Mouse (Mus musculus) CH12.LX (cell line): ENCODE measurements around the gene Sft2d1. TPM values are rescaled to one million over a fixed set of nuclear protein-coding genes. Genes with fewer than 3 reads are reported as not detected.

ENCODE experiments used
- DNase-seq: peaks from one replicate; pipeline ENCODE4 v3.0.0-alpha.2; 2013; ENCODE audit errors: extremely low read depth
- H3K27ac ChIP-seq: 2 replicates; pipeline ENCODE4 v1.5.1; 2012; ENCODE audit warnings: low read depth, mild to moderate bottlenecking, control low read depth, moderate library complexity; ENCODE audit not compliant: insufficient read depth
- H3K27me3 ChIP-seq: replicated peaks from 2 replicates; pipeline ENCODE3; 2012; ENCODE audit warnings: inconsistent platforms
- H3K36me3 ChIP-seq, 2 experiments: replicated peaks in 1 of 2; 2 replicates each; pipeline versions ENCODE3 to v1.6.1; 2012; ENCODE audit warnings: inconsistent platforms in 1 of 2, low read length in 1 of 2, mild to moderate bottlenecking in 1 of 2, mixed read lengths in 1 of 2, moderate library complexity in 1 of 2; ENCODE audit not compliant: control insufficient read depth in 1 of 2, insufficient read depth in 1 of 2
- H3K4me1 ChIP-seq, 2 experiments: 2 replicates each; pipeline ENCODE4 v1.6.1; 2012; ENCODE audit warnings: inconsistent platforms in 1 of 2, moderate library complexity in 1 of 2; ENCODE audit not compliant: insufficient read depth in 2 of 2, control insufficient read depth in 1 of 2
- H3K4me2 ChIP-seq: 2 replicates; pipeline ENCODE4 v1.6.1; 2012; ENCODE audit warnings: low read depth, mild to moderate bottlenecking, control low read depth; ENCODE audit not compliant: poor library complexity, insufficient read depth, severe bottlenecking
- H3K4me3 ChIP-seq, 3 experiments: fragments of 150-350 bp in 1 of 3; sonication (generic) in 1 of 3; replicated peaks in 1 of 3; 2 replicates each; pipeline versions ENCODE3 to v1.5.1; 2011 to 2012; ENCODE audit warnings: low read depth in 2 of 3, low read length in 2 of 3, mild to moderate bottlenecking in 2 of 3, moderate library complexity in 2 of 3, control low read depth in 1 of 3, improper control_type of control experiment in 1 of 3, inconsistent platforms in 1 of 3, mixed read lengths in 1 of 3; ENCODE audit not compliant: poor library complexity in 1 of 3
- H3K79me2 ChIP-seq: replicated peaks from 2 replicates; pipeline ENCODE4 v1.6.1; 2012; ENCODE audit warnings: mild to moderate bottlenecking, moderate library complexity; ENCODE audit not compliant: control insufficient read depth, poor library complexity, insufficient read depth, severe bottlenecking; ENCODE audit errors: extremely low read depth
- H3K9ac ChIP-seq: 2 replicates; pipeline ENCODE4 v1.6.1; 2012; ENCODE audit warnings: low read depth, mild to moderate bottlenecking, control low read depth, moderate library complexity; ENCODE audit not compliant: insufficient read depth
- H3K9me3 ChIP-seq: replicated peaks from 2 replicates; pipeline ENCODE3; 2012; ENCODE audit warnings: low read length, inconsistent platforms, mixed read lengths
- BHLHE40 ChIP-seq: IDR thresholded peaks from 2 replicates; pipeline ENCODE4 v1.6.1; 2011; ENCODE audit warnings: mild to moderate bottlenecking, low read depth, low read length, improper control_type of control experiment
- CHD1 ChIP-seq: IDR thresholded peaks from 2 replicates; pipeline ENCODE4 v1.6.1; 2012; ENCODE audit warnings: low read depth, low read length, improper control_type of control experiment, inconsistent platforms
- CHD2 ChIP-seq: IDR thresholded peaks from 2 replicates; pipeline ENCODE4 v1.6.1; 2011; ENCODE audit warnings: low read length, improper control_type of control experiment
- E2F4 ChIP-seq: IDR thresholded peaks from 2 replicates; pipeline ENCODE4 v1.6.1; 2011; ENCODE audit warnings: low read depth, low read length, improper control_type of control experiment; ENCODE audit not compliant: insufficient replicate concordance
- ELF1 ChIP-seq: IDR thresholded peaks from 2 replicates; pipeline ENCODE4 v1.6.1; 2014; ENCODE audit warnings: low read depth, mild to moderate bottlenecking, inconsistent platforms, low read length, improper control_type of control experiment
- GABPA ChIP-seq: IDR thresholded peaks from 2 replicates; pipeline ENCODE4 v1.6.1; 2012; ENCODE audit warnings: low read depth, low read length, improper control_type of control experiment, inconsistent platforms; ENCODE audit not compliant: insufficient replicate concordance
- JUN ChIP-seq: IDR thresholded peaks from 2 replicates; pipeline ENCODE4 v1.6.1; 2011; ENCODE audit warnings: low read depth, mild to moderate bottlenecking, low read length, improper control_type of control experiment, moderate library complexity; ENCODE audit not compliant: insufficient read depth
- KAT2A ChIP-seq: IDR thresholded peaks from 2 replicates; pipeline ENCODE4 v1.6.1; 2012; ENCODE audit warnings: low read length, improper control_type of control experiment, inconsistent platforms; ENCODE audit not compliant: insufficient replicate concordance
- MAFK ChIP-seq: IDR thresholded peaks from 2 replicates; pipeline ENCODE4 v1.6.1; 2011; ENCODE audit warnings: low read length, improper control_type of control experiment; ENCODE audit not compliant: insufficient replicate concordance
- MAZ ChIP-seq: IDR thresholded peaks from 2 replicates; pipeline ENCODE4 v1.6.1; 2012; ENCODE audit warnings: low read depth, mild to moderate bottlenecking, inconsistent platforms, low read length, improper control_type of control experiment, moderate library complexity
- MXI1 ChIP-seq: IDR thresholded peaks from 2 replicates; pipeline ENCODE4 v1.6.1; 2011; ENCODE audit warnings: mild to moderate bottlenecking, low read depth, low read length, improper control_type of control experiment
- MYC ChIP-seq: IDR thresholded peaks from 2 replicates; pipeline ENCODE4 v1.6.1; 2011; ENCODE audit warnings: low read depth, mild to moderate bottlenecking, improper control_type of control experiment, low read length
- NELFE ChIP-seq: IDR thresholded peaks from 2 replicates; pipeline ENCODE4 v1.6.1; 2011; ENCODE audit warnings: low read depth, low read length, improper control_type of control experiment
- NRF1 ChIP-seq: IDR thresholded peaks from 2 replicates; pipeline ENCODE4 v1.6.1; 2014; ENCODE audit warnings: low read depth, mild to moderate bottlenecking, inconsistent platforms, low read length, improper control_type of control experiment, moderate library complexity
- POLR2A ChIP-seq: IDR thresholded peaks from 2 replicates; pipeline ENCODE4 v1.6.1; 2011; ENCODE audit warnings: low read depth, mild to moderate bottlenecking, improper control_type of control experiment, low read length
- POLR2AphosphoS2 ChIP-seq: IDR thresholded peaks from 2 replicates; pipeline ENCODE4 v1.6.1; 2011; ENCODE audit warnings: low read depth, low read length, improper control_type of control experiment
- RAD21 ChIP-seq: IDR thresholded peaks from 2 replicates; pipeline ENCODE4 v1.6.1; 2011; ENCODE audit warnings: low read depth, mild to moderate bottlenecking, low read length, improper control_type of control experiment, moderate library complexity
- RCOR1 ChIP-seq: conservative IDR thresholded peaks from 2 replicates; pipeline ENCODE4 v1.6.1; 2012; ENCODE audit warnings: low read depth, mild to moderate bottlenecking, inconsistent platforms, low read length, improper control_type of control experiment
- SIN3A ChIP-seq: IDR thresholded peaks from 2 replicates; pipeline ENCODE4 v1.6.1; 2012; ENCODE audit warnings: low read length, improper control_type of control experiment, inconsistent platforms
- SMC3 ChIP-seq: IDR thresholded peaks from 2 replicates; pipeline ENCODE4 v1.6.1; 2011; ENCODE audit warnings: low read depth, low read length, improper control_type of control experiment
- TCF12 ChIP-seq: IDR thresholded peaks from 2 replicates; pipeline ENCODE4 v1.6.1; 2014; ENCODE audit warnings: low read depth, mild to moderate bottlenecking, inconsistent platforms, low read length, improper control_type of control experiment
- USF1 ChIP-seq: IDR thresholded peaks from 2 replicates; pipeline ENCODE4 v1.6.1; 2014; ENCODE audit warnings: low read depth, mild to moderate bottlenecking, inconsistent platforms, low read length, improper control_type of control experiment
- USF2 ChIP-seq: conservative IDR thresholded peaks from 2 replicates; pipeline ENCODE4 v1.6.1; 2011; ENCODE audit warnings: low read depth, low read length, improper control_type of control experiment
- ZC3H11A ChIP-seq: IDR thresholded peaks from 2 replicates; pipeline ENCODE4 v1.6.1; 2012; ENCODE audit warnings: low read depth, mild to moderate bottlenecking, inconsistent platforms, low read length, improper control_type of control experiment
- ZMIZ1 ChIP-seq: IDR thresholded peaks from 2 replicates; pipeline ENCODE4 v1.6.1; 2012; ENCODE audit warnings: low read depth, mild to moderate bottlenecking, inconsistent platforms, low read length, improper control_type of control experiment
- ZNF384 ChIP-seq: IDR thresholded peaks from 2 replicates; pipeline ENCODE4 v1.6.1; 2012; ENCODE audit warnings: low read depth, low read length, improper control_type of control experiment, inconsistent platforms
- dilution Hi-C: fragments of 300-500 bp; cut with MboI; formaldehyde crosslinking; loops from 2 replicates; pipeline ENCODE4 v1.14.3; 2020; ENCODE audit warnings: low sequenced_read_pairs; ENCODE audit not compliant: extremely low pct_unique_long_range_greater_than_20kb, extremely low pct_ligation_motif_present
- in situ Hi-C: fragments of 300-500 bp; cut with MboI; formaldehyde crosslinking; loops from 3 replicates; pipeline ENCODE4 v1.14.3; 2019; ENCODE audit warnings: low sequenced_read_pairs, low pct_ligation_motif_present, low pct_unique_long_range_greater_than_20kb, mixed read lengths
- polyA plus RNA-seq: library from polyadenylated mRNA; unstranded; fragments of >175 nt; gene quantifications from 2 replicates; pipeline ENCODE4 v1.2.1, GENCODE M21; 2012; ENCODE audit warnings: low read depth; ENCODE audit not compliant: insufficient read length
- total RNA-seq, 2 experiments: library from RNA; depleted of rRNA; stranded (reverse); fragments of 300-350 nt in 1 of 2; fragments of >200 nt in 1 of 2; gene quantifications; 2 replicates each; pipeline ENCODE4 v1.2.3; 2012 to 2014

Gene Sft2d1
- total and polyA plus RNA-seq, 3 experiments: 71.7 to 121 (median 75.1) TPM

- H3K27ac ChIP-seq: no peak overlapping the region
- H3K36me3 ChIP-seq: no peaks in the 10 kb centered on the region
- H3K4me2 ChIP-seq: no peak overlapping the region
- dilution Hi-C loops: no loop called here
- no peaks in the 10 kb centered on the region for H3K79me2 ChIP-seq
- peaks cover 9 to 33% of the 10 kb centered on the region in 2 experiments for H3K4me1 ChIP-seq
- DNase-seq: no peak
- TF ChIP-seq POLR2AphosphoS2 (no peak), ZC3H11A (no peak), SMC3 (no peak), ZNF384 (no peak), GABPA (no peak), MAZ (no peak), BHLHE40 (no peak), MYC (no peak), MXI1 (no peak), POLR2A (no peak), CHD2 (no peak), KAT2A (no peak), USF1 (no peak), JUN (no peak), RAD21 (no peak), CHD1 (no peak), ZMIZ1 (no peak), NELFE (no peak), USF2 (no peak)
- peaks cover 1% of the 10 kb centered on the region for H3K27me3 ChIP-seq
- no peak overlapping the region for H3K4me3 ChIP-seq
- H3K9ac ChIP-seq: no peak overlapping the region
- no peaks in the 10 kb centered on the region for H3K9me3 ChIP-seq
- in situ Hi-C loops: no loop called here
Measured at GRCm38 (mm10) chr17:8272951-8273350, 38.0 kb upstream of the Sft2d1 start.

- H3K27ac ChIP-seq: no peak overlapping the region
- no peak overlapping the region for H3K4me3 ChIP-seq
- TF ChIP-seq USF1: no peak
- no peak for TF ChIP-seq NELFE
- no peak for TF ChIP-seq SIN3A
- no peak for TF ChIP-seq USF2
- no peak for TF ChIP-seq ZMIZ1
- TF ChIP-seq MAZ: no peak
- no peak for TF ChIP-seq RAD21
- no peak for TF ChIP-seq BHLHE40
- no peak for TF ChIP-seq SMC3
- no peak for TF ChIP-seq NRF1
- TF ChIP-seq RCOR1: no peak
- TF ChIP-seq ZNF384: no peak
- no peak for TF ChIP-seq MAFK
- no peak for TF ChIP-seq GABPA
- no peak for TF ChIP-seq KAT2A
- TF ChIP-seq TCF12: no peak
- TF ChIP-seq ZC3H11A: no peak
- TF ChIP-seq E2F4: no peak
- no peak for TF ChIP-seq ELF1
- dilution Hi-C loops: no loop called here
- H3K9me3 ChIP-seq: no peaks in the 10 kb centered on the region
- H3K4me2 ChIP-seq: no peak overlapping the region
- H3K79me2 ChIP-seq: no peaks in the 10 kb centered on the region
- H3K4me1 ChIP-seq: peaks cover 13 to 45% of the 10 kb centered on the region in 2 experiments
- no peak overlapping the region for H3K9ac ChIP-seq
- no peak for DNase-seq
- in situ Hi-C loops: no loop called here
- no peaks in the 10 kb centered on the region for H3K27me3 ChIP-seq
- H3K36me3 ChIP-seq: no peaks in the 10 kb centered on the region
Measured at GRCm38 (mm10) chr17:8276071-8276470, 34.8 kb upstream of the Sft2d1 start.
